Mouse (Mus musculus): ENCODE measurements around the gene Tanc1.

DNA sequence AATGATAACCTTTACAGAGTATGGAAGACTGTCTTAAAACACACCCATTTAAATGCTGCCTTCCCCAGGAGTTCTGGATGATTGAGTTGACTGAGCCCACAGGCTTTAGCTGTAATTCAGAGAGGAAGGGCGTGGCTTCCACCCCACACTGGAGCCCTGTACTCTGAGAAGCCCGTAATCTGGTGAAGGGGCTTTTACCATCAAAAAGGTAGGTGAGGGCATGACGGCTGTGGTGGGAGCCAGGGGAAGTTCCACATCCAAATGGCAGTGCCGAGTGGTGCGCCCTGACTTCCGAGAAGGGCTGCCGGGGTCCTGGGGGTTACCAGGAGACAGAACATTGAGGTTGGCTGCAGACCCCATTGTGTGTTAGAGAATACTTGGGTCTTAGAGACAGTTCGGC lies 59.8 kb downstream of the Tanc1 start:
- no peak for TF ChIP-seq POLR2A (IDR thresholded peaks at IDR 0.05; ENCODE audit: borderline replicate concordance, extremely low read depth, insufficient read depth, insufficient read length, poor library complexity, severe bottlenecking)
- no peak for TF ChIP-seq CTCF (IDR thresholded peaks at IDR 0.05; ENCODE audit: borderline replicate concordance, extremely low read depth, insufficient read depth, insufficient read length)

Data from brain, embryonic 14.5 days (tissue).